Mouse (Mus musculus): ENCODE measurements at regions not wholly inside any gene's neighbourhood (a gene's known extent, or its start where the extent isn't known, plus 50 kb on each side); places are given as distances from the start of the nearest gene placed in this dataset.

GRCm38 (mm10) chr3:44423166-44423565 is 955.0 kb upstream of the Pcdh10 start:
- Histone ChIP-seq H3K4me1 (ENCODE audit: insufficient read depth, low read length) (no peaks in the 10 kb centered on the region), H3K27me3 (ENCODE audit: insufficient read depth, low read length) (no peaks in the 10 kb centered on the region), H3K4me2 (ENCODE audit: low read depth, low read length, poor library complexity, severe bottlenecking) (no peak overlapping the region), H3K27ac (ENCODE audit: low read depth, low read length) (no peak overlapping the region), H3K4me3 (ENCODE audit: low read depth, low read length) (no peak overlapping the region), H3K36me3 (ENCODE audit: insufficient read depth, low read length) (no peaks in the 10 kb centered on the region), H3K9ac (replicated peaks; ENCODE audit: low read length, poor library complexity, severe bottlenecking) (no peak overlapping the region), H3K9me3 (ENCODE audit: low read length) (no peaks in the 10 kb centered on the region)
- WGBS, result 90% methylated on average over 2 of the region's 2 CpGs
- TF ChIP-seq CTCF (IDR thresholded peaks at IDR 0.05), result no peak
- ATAC-seq (ENCODE audit: low FRiP score) (no peak), DNase-seq (ENCODE audit: low spot score) (peak; percentile 2)

- TF ChIP-seq CTCF (IDR thresholded peaks at IDR 0.05), result no peak
- no peak for DNase-seq (ENCODE audit: low spot score)
Observed at GRCm38 (mm10) chr3:44468078-44468477, 910.1 kb upstream of the Pcdh10 start.

More at GRCm38 (mm10) chr3:44468078-44468477, 910.1 kb upstream of the Pcdh10 start:
- Histone ChIP-seq H3K27ac (ENCODE audit: low read depth, low read length) (no peak overlapping the region), H3K4me1 (ENCODE audit: insufficient read depth, low read length) (no peaks in the 10 kb centered on the region), H3K4me2 (ENCODE audit: low read depth, low read length, poor library complexity, severe bottlenecking) (no peak overlapping the region), H3K9ac (replicated peaks; ENCODE audit: low read length, poor library complexity, severe bottlenecking) (no peak overlapping the region), H3K36me3 (ENCODE audit: insufficient read depth, low read length) (no peaks in the 10 kb centered on the region), H3K9me3 (ENCODE audit: low read length) (no peaks in the 10 kb centered on the region), H3K27me3 (ENCODE audit: insufficient read depth, low read length) (no peaks in the 10 kb centered on the region), H3K4me3 (ENCODE audit: low read depth, low read length) (no peak overlapping the region)
- 84% methylated on average over 3 of the region's 3 CpGs for WGBS
- ATAC-seq (ENCODE audit: low FRiP score), result no peak
